Mouse (Mus musculus): Measurements from ENCODE around the gene Tnrc6b. TPM values are rescaled to one million over a fixed set of nuclear protein-coding genes. Genes with fewer than 3 reads are reported as not detected.
A peak's percentile ranks its signal among the peaks of the same experiment; 100 is the strongest.
"Not testable (repeated sequence)": the region's sequence is repeated elsewhere in the genome, so short reads cannot be mapped to it uniquely, and the experiment has no call there.

The Tnrc6b gene
- polyA plus RNA-seq, 1 experiment from 2014 or later, result 36.8 TPM

GRCm38 (mm10) chr15:80850682-80851475, 139.8 kb downstream of the Tnrc6b start:
- H3K27me3 ChIP-seq (replicated peaks), result no peaks in the 10 kb centered on the region
- no peaks in the 10 kb centered on the region for H3K9me3 ChIP-seq (replicated peaks)
- ATAC-seq (ENCODE audit: insufficient number of reproducible peaks, low FRiP score), result no peak
- peaks cover 5% of the 10 kb centered on the region; the same call in 1 of the 2 replicates for H3K36me3 ChIP-seq
- H3K9ac ChIP-seq, result no peak overlapping the region
- WGBS, result 52% methylated on average over 7 of the region's 7 CpGs
- H3K4me3 ChIP-seq, result no peak overlapping the region
- peaks cover 46% of the 10 kb centered on the region for H3K4me1 ChIP-seq (replicated peaks)
- 0 out of 2 replicates have a peak overlapping the region, but pooled peaks have one; percentile 9 for H3K4me2 ChIP-seq
- peak overlapping the region; percentile 1; the same call in 1 of the 2 replicates for H3K27ac ChIP-seq (ENCODE audit: poor library complexity, severe bottlenecking)

GRCm38 (mm10) chr15:80852122-80852521, 141.0 kb downstream of the Tnrc6b start:
- peaks cover 46% of the 10 kb centered on the region for H3K4me1 ChIP-seq (replicated peaks)
- no peak overlapping the region for H3K9ac ChIP-seq
- ATAC-seq (ENCODE audit: insufficient number of reproducible peaks, low FRiP score), result no peak
- peaks cover 5% of the 10 kb centered on the region; the same call in 1 of the 2 replicates for H3K36me3 ChIP-seq
- H3K27ac ChIP-seq (ENCODE audit: poor library complexity, severe bottlenecking), result no peak overlapping the region; the same call in 1 of the 2 replicates
- H3K27me3 ChIP-seq (replicated peaks), result no peaks in the 10 kb centered on the region
- WGBS, result 92% methylated on average over 5 of the region's 5 CpGs
- no peak overlapping the region for H3K4me2 ChIP-seq
- no peaks in the 10 kb centered on the region for H3K9me3 ChIP-seq (replicated peaks)
- no peak overlapping the region for H3K4me3 ChIP-seq

- not testable (repeated sequence) for H3K9ac ChIP-seq; H3K27ac ChIP-seq (ENCODE audit: poor library complexity, severe bottlenecking); H3K4me2 ChIP-seq; H3K27me3 ChIP-seq (replicated peaks); H3K36me3 ChIP-seq; H3K4me3 ChIP-seq; H3K9me3 ChIP-seq (replicated peaks); ATAC-seq (ENCODE audit: insufficient number of reproducible peaks, low FRiP score)
- WGBS, result 84% methylated on average over 3 of the region's 3 CpGs
- H3K4me1 ChIP-seq (replicated peaks), result peaks cover 46% of the 10 kb centered on the region
Observed at GRCm38 (mm10) chr15:80852527-80852926, 141.4 kb downstream of the Tnrc6b start.

DNA sequence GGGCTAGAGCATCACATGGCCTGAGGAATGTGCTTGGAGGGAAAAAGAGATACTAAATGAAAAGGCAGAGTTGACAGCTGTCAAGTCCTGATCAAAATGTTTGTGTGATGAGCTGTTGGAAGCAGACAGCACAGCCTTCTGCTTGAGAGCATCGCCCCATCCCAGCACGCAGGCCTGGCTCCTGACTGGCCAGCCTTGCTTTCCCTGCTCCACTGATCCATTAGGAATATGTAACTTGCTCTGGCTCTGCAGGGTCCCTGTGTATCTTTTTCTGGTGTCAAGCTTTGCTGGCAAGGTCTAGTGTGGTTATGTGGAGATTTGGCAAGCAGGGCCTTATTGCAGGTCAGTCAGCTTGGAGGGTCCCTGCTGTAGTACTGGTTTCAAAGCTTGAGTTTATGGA, 148.3 kb downstream of the Tnrc6b start:
- 86% methylated on average over 2 of the region's 2 CpGs for WGBS
- no peak overlapping the region for H3K4me2 ChIP-seq
- peaks cover 17% of the 10 kb centered on the region; the same call in 1 of the 2 replicates for H3K4me1 ChIP-seq (replicated peaks)
- no peak for ATAC-seq (ENCODE audit: insufficient number of reproducible peaks, low FRiP score)
- no peak overlapping the region for H3K27ac ChIP-seq (ENCODE audit: poor library complexity, severe bottlenecking)
- no peak overlapping the region for H3K4me3 ChIP-seq
- no peak overlapping the region for H3K9ac ChIP-seq
- H3K9me3 ChIP-seq (replicated peaks), result no peaks in the 10 kb centered on the region
- peaks cover 13% of the 10 kb centered on the region for H3K36me3 ChIP-seq
- H3K27me3 ChIP-seq (replicated peaks), result no peaks in the 10 kb centered on the region

GRCm38 (mm10) chr15:80861302-80861701, 150.2 kb downstream of the Tnrc6b start:
- Histone ChIP-seq H3K4me1 (replicated peaks) (peaks cover 6% of the 10 kb centered on the region; the same call in 1 of the 2 replicates), H3K36me3 (peaks cover 19% of the 10 kb centered on the region), H3K27ac (ENCODE audit: poor library complexity, severe bottlenecking) (no peak overlapping the region), H3K9ac (no peak overlapping the region), H3K4me3 (no peak overlapping the region), H3K27me3 (replicated peaks) (no peaks in the 10 kb centered on the region), H3K4me2 (no peak overlapping the region), H3K9me3 (replicated peaks) (no peaks in the 10 kb centered on the region)
- WGBS, result 98% methylated on average over 1 of the region's 1 CpGs
- ATAC-seq (ENCODE audit: insufficient number of reproducible peaks, low FRiP score), result no peak

GRCm38 (mm10) chr15:80862027-80862426, 150.9 kb downstream of the Tnrc6b start:
- Histone ChIP-seq H3K27ac (ENCODE audit: poor library complexity, severe bottlenecking) (no peak overlapping the region), H3K36me3 (peaks cover 23% of the 10 kb centered on the region), H3K27me3 (replicated peaks) (no peaks in the 10 kb centered on the region), H3K9ac (no peak overlapping the region), H3K9me3 (replicated peaks) (no peaks in the 10 kb centered on the region), H3K4me3 (no peak overlapping the region), H3K4me1 (replicated peaks) (peaks cover 6% of the 10 kb centered on the region; the same call in 1 of the 2 replicates), H3K4me2 (no peak overlapping the region)
- ATAC-seq (ENCODE audit: insufficient number of reproducible peaks, low FRiP score), result no peak
- 81% methylated on average over 2 of the region's 2 CpGs for WGBS

DNA sequence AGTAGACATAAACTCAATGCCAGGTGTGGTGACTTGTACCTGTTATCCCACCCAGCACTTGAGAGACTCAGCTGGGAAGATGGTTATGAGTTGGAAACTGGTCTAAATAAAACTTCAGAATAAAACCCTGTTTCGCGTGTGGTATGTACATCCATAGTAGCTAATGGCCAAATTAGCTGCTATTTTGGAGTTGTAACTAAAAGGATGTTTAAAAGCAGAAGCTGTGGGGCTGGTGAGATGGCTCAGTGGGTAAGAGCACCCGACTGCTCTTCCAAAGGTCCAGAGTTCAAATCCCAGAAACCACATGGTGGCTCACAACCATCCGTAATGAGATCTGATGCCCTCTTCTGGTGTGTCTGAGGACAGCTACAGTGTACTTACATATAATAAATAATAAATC, 157.5 kb downstream of the Tnrc6b start:
- H3K4me1 ChIP-seq (replicated peaks); H3K9ac ChIP-seq: not testable (repeated sequence)
- 94% methylated on average over 4 of the region's 4 CpGs for WGBS

DNA sequence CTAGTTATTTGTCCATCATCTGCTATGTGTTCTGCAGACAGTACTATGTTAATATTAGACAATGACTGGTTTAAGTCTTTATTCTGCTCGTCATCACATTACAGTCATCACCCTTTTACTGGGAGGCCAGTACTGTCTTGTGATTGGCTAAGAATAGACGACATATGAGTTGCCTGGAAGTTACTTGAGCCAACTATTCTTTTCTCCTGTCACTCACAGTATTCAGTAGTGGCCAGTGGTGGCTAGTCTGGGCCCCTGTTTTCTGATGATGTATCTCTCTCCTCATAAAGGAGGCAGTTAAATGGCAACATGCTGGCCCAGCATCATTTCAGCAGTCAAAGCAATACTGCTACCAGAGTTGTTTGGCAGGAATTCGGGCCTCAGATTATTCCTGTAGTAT, 163.6 kb downstream of the Tnrc6b start:
- Histone ChIP-seq H3K36me3 (peaks cover 38% of the 10 kb centered on the region), H3K4me2 (no peak overlapping the region), H3K27me3 (replicated peaks) (no peaks in the 10 kb centered on the region), H3K4me3 (no peak overlapping the region), H3K9me3 (replicated peaks) (no peaks in the 10 kb centered on the region), H3K9ac (no peak overlapping the region), H3K4me1 (replicated peaks) (peaks cover 18% of the 10 kb centered on the region), H3K27ac (ENCODE audit: poor library complexity, severe bottlenecking) (no peak overlapping the region)
- ATAC-seq (ENCODE audit: insufficient number of reproducible peaks, low FRiP score), result 0 out of 2 replicates have a peak, but pooled peaks have one; percentile 18
- WGBS, result 62% methylated on average over 3 of the region's 3 CpGs

More for the DNA sequence above, 157.5 kb downstream of the Tnrc6b start:
- not testable (repeated sequence) for H3K27me3 ChIP-seq (replicated peaks); H3K4me3 ChIP-seq; H3K27ac ChIP-seq (ENCODE audit: poor library complexity, severe bottlenecking); ATAC-seq (ENCODE audit: insufficient number of reproducible peaks, low FRiP score); H3K9me3 ChIP-seq (replicated peaks); H3K4me2 ChIP-seq
- H3K36me3 ChIP-seq, result peaks cover 11% of the 10 kb centered on the region

GRCm38 (mm10) chr15:80876231-80876630, 165.1 kb downstream of the Tnrc6b start:
- no peak overlapping the region for H3K4me2 ChIP-seq
- ATAC-seq (ENCODE audit: insufficient number of reproducible peaks, low FRiP score), result no peak
- no peak overlapping the region for H3K27ac ChIP-seq (ENCODE audit: poor library complexity, severe bottlenecking)
- H3K4me3 ChIP-seq, result no peak overlapping the region
- H3K27me3 ChIP-seq (replicated peaks), result no peaks in the 10 kb centered on the region
- H3K4me1 ChIP-seq (replicated peaks), result peaks cover 18% of the 10 kb centered on the region
- no peak overlapping the region for H3K9ac ChIP-seq
- peaks cover 53% of the 10 kb centered on the region for H3K36me3 ChIP-seq
- H3K9me3 ChIP-seq (replicated peaks), result no peaks in the 10 kb centered on the region
- WGBS, result 87% methylated on average over 21 of the region's 21 CpGs

DNA sequence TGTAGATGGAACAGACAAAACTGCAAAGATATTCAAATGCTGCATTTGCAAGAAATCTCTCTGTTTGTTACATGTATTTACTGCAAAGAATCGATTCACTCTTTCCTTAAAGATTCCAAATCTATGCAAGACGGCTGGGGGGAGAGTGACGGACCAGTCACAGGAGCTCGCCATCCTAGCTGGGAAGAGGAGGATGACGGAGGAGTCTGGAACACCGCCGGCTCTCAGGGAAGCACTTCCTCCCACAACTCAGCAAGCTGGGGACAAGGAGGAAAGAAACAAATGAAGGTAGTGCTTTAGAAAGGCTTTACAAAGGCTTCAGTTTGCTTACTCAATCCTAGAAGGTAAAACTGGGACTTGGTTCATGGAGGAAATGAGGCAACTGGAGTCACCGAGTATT, 173.0 kb downstream of the Tnrc6b start:
- H3K4me3 ChIP-seq, result no peak overlapping the region
- WGBS, result 88% methylated on average over 8 of the region's 8 CpGs
- no peak overlapping the region for H3K4me2 ChIP-seq
- no peak overlapping the region for H3K27ac ChIP-seq (ENCODE audit: poor library complexity, severe bottlenecking)
- H3K9me3 ChIP-seq (replicated peaks), result no peaks in the 10 kb centered on the region
- no peaks in the 10 kb centered on the region for H3K27me3 ChIP-seq (replicated peaks)
- no peaks in the 10 kb centered on the region; the same call in 1 of the 2 replicates for H3K4me1 ChIP-seq (replicated peaks)
- ATAC-seq (ENCODE audit: insufficient number of reproducible peaks, low FRiP score), result no peak
- peaks cover 77% of the 10 kb centered on the region for H3K36me3 ChIP-seq
- no peak overlapping the region for H3K9ac ChIP-seq

DNA sequence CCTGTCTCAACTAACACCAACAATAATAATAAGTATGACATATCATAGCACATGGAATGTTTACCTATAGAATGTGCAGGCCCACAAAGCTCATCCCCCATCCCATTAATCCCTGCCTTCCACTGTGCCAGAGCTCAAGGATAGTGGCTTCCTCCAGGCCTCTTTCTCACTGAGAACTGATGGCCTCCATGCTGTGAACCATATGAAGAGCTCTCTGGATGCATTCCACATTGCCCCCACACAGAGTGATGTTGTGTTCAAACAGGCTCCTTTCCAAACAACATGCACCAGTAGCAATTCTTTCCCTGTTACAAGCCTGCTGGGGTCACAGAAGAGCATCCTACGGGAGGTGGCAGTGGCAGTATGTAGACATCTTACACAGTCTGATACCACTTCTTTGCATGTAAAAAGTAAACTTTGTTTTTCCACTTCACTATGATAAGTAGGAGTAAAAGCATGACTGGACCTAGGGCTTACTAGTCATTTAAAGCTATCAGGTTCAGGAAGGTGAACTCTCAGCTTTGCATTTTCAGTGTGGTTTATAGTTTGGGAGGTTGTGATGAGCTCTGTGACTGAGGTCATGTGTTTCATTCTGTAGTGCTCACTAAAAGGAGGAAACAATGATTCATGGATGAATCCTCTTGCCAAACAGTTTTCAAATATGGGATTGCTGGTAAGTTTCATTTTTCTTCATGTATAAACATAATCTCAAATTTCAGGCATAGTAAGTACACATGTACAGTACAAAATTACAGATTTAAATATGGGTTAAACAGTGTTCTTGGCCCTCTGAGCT, 175.4 kb downstream of the Tnrc6b start:
- H3K4me1 ChIP-seq (replicated peaks), result no peaks in the 10 kb centered on the region
- H3K9me3 ChIP-seq (replicated peaks), result no peaks in the 10 kb centered on the region
- no peak for ATAC-seq (ENCODE audit: insufficient number of reproducible peaks, low FRiP score)
- H3K9ac ChIP-seq, result no peak overlapping the region
- no peak overlapping the region for H3K27ac ChIP-seq (ENCODE audit: poor library complexity, severe bottlenecking)
- peaks cover 72% of the 10 kb centered on the region for H3K36me3 ChIP-seq
- no peaks in the 10 kb centered on the region for H3K27me3 ChIP-seq (replicated peaks)
- no peak overlapping the region for H3K4me3 ChIP-seq
- no peak overlapping the region for H3K4me2 ChIP-seq
- 69% methylated on average over 1 of the region's 1 CpGs for WGBS
